Mouse (Mus musculus) lung, embryonic 14.5 days (tissue): Measurements from ENCODE around the gene Emp3. TPM values are rescaled to one million over a fixed set of nuclear protein-coding genes. Genes with fewer than 3 reads are reported as not detected.

Experiments
- ATAC-seq: fragments of 200-750 bp; cut with Nextera tagmentation; 2 replicates; pipeline ENCODE4 v1.8.0; 2017; ENCODE audit warnings: mild to moderate bottlenecking, moderate TSS enrichment, moderate library complexity; ENCODE audit not compliant: insufficient read depth
- DNase-seq: peaks from one replicate; pipeline ENCODE4 v3.0.0-alpha.2; 2015
- H3K27ac ChIP-seq: fragments of 300-500 bp; sonication (generic); 2 replicates; pipeline ENCODE4 v1.5.1; 2014; ENCODE audit warnings: low read depth, mild to moderate bottlenecking, moderate library complexity
- H3K27me3 ChIP-seq: fragments of 300-500 bp; sonication (generic); 2 replicates; pipeline ENCODE4 v1.6.1; 2014; ENCODE audit warnings: low read length, control low read depth; ENCODE audit not compliant: insufficient read depth
- H3K36me3 ChIP-seq: fragments of 300-500 bp; sonication (generic); 2 replicates; pipeline ENCODE4 v1.6.1; 2014; ENCODE audit warnings: control low read depth; ENCODE audit not compliant: insufficient read depth
- H3K4me1 ChIP-seq: fragments of 300-500 bp; sonication (generic); 2 replicates; pipeline ENCODE4 v1.6.1; 2014; ENCODE audit warnings: antibody characterized with exemption, control low read depth; ENCODE audit not compliant: insufficient read depth
- H3K4me2 ChIP-seq: fragments of 300-500 bp; sonication (generic); 2 replicates; pipeline ENCODE4 v1.6.1; 2014; ENCODE audit warnings: mild to moderate bottlenecking
- H3K4me3 ChIP-seq: fragments of 300-500 bp; sonication (generic); 2 replicates; pipeline ENCODE4 v1.5.1; 2014; ENCODE audit warnings: low read depth, low read length
- H3K9ac ChIP-seq: fragments of 300-500 bp; sonication (generic); 2 replicates; pipeline ENCODE4 v1.6.1; 2014
- H3K9me3 ChIP-seq: fragments of 300-500 bp; sonication (generic); 2 replicates; pipeline ENCODE4 v1.6.1; 2016; ENCODE audit warnings: low read depth, low read length, control low read depth
- CTCF ChIP-seq: IDR thresholded peaks from 2 replicates; pipeline ENCODE4 v1.5.1; 2016; ENCODE audit warnings: antibody characterized with exemption, low read depth
- WGBS: fragments of 180-500 bp; shearing (Covaris S2); extraction: QIAGEN DNeasy Blood & Tissue Kit; methylation state at CpG from one replicate; pipeline ENCODE4 v1.1.7; 2014; 5-methylcytosine and 5-hydroxymethylcytosine counted together
- polyA plus RNA-seq: library from polyadenylated mRNA; unstranded; fragments of >200 nt; fragmentation: Nextera tagmentation; extraction: Ambion mirVana; gene quantifications from 2 replicates; pipeline ENCODE4 v1.2.1, GENCODE M21; 2014

Emp3 gene
- polyA plus RNA-seq, 1 experiment from 2014 or later: 174 TPM

DNA sequence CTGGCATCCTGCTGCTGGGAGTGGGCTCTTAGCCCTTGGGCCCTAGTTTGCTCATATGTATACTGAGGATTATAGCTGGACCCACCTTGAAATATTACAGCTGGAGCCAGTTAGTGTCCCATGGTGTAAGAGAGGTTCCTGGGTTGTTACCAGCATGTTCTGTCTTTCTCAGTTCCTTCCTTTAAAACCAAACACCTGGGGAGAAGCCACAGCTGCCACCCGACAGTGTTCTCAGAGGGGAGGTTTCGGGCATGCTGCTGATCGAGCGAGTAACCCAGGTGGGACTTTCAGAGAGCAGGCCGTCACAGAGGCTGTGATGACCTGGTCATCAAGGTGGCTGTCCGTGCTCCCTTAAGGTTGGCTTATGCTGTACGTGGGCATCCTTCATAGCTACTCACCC lies 44.3 kb downstream of the Emp3 start:
- 93% methylated on average over 7 of the region's 7 CpGs for WGBS
- Histone ChIP-seq H3K9me3 (no peaks in the 10 kb centered on the region), H3K9ac (no peak overlapping the region), H3K27me3 (no peaks in the 10 kb centered on the region), H3K4me3 (no peak overlapping the region), H3K36me3 (peaks cover 77% of the 10 kb centered on the region), H3K4me2 (no peak overlapping the region), H3K4me1 (peaks cover 12% of the 10 kb centered on the region; the same call in 1 of the 2 replicates), H3K27ac (no peak overlapping the region)
- ATAC-seq (no peak), DNase-seq (no peak)
- TF ChIP-seq CTCF: no peak

DNA sequence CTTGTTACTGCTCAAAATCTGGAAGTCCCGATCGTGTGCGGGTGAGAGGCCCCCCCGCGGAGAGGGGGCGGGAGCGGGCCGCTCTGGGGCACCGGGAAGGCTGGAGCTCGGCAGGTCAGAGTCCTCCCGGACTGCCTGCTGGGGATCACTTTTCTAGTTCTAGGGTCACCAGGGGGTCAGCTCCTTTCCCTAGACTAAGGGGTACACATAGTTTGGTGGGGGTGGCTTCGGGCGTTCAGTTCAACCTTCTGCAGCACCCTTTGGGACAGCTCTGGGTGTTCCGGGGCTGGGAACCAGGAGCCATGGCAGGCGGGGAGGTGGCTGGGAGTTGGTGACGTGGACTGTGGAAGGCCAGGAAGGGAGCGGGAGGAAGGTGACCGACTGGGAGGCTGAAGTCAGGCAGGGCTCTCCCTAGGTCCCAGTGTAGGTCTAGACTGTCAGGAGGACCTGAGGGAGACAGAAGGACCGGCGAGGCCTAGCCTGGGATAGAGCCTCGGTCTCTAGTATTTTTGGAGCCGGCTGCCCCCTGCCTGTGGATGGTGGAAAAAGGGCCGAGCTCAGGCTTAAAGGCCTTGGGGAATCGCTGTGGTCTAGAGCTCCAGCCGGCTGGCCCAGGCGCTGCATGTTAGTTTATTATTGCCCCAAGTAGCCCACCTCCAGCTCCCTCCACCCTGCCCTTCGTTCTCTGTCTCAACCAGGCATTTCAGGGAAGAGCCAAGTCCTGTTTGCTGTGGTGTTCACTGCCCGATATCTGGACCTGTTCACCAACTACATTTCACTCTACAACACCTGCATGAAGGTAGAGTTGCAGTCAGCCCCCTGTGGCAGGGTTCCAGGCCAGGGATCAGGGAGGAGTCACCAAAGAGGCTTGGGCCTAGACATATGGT lies 47.9 kb downstream of the Emp3 start:
- H3K36me3 ChIP-seq: peaks cover 43% of the 10 kb centered on the region
- peaks cover 32% of the 10 kb centered on the region for H3K27me3 ChIP-seq
- peak; percentile 70 for DNase-seq
- WGBS: 1% methylated on average over 28 of the region's 28 CpGs
- no peaks in the 10 kb centered on the region for H3K9me3 ChIP-seq
- peak overlapping the region; percentile 96 for H3K9ac ChIP-seq
- H3K4me1 ChIP-seq: peaks cover 12% of the 10 kb centered on the region; the same call in 1 of the 2 replicates
- H3K27ac ChIP-seq: peak overlapping the region; percentile 91
- H3K4me2 ChIP-seq: peak overlapping the region; percentile 95
- peak; percentile 53 for ATAC-seq
- peak; percentile 59 for TF ChIP-seq CTCF
- H3K4me3 ChIP-seq: peak overlapping the region; percentile 95

GRCm38 (mm10) chr7:45872624-45873023 lies 48.6 kb downstream of the Emp3 start, which contains the start of gene Kdelr1:
Kdelr1 (plus strand) TSS chr7:45872772.
- Histone ChIP-seq H3K4me3 (peak within 1 kb of the TSS; percentile 95), H3K9me3 (no peaks in the 10 kb centered on the region), H3K4me1 (peaks cover 12% of the 10 kb centered on the region; the same call in 1 of the 2 replicates), H3K4me2 (peak within 1 kb of the TSS; percentile 95), H3K27ac (peak within 1 kb of the TSS; percentile 91), H3K36me3 (peaks cover 39% of the 10 kb centered on the region), H3K9ac (peak within 1 kb of the TSS; percentile 96), H3K27me3 (peaks cover 38% of the 10 kb centered on the region)
- peak; percentile 97 for DNase-seq
- peak; percentile 92 for TF ChIP-seq CTCF
- peak; percentile 78 for ATAC-seq
- under 1% methylated on average over 18 of the region's 18 CpGs for WGBS

DNA sequence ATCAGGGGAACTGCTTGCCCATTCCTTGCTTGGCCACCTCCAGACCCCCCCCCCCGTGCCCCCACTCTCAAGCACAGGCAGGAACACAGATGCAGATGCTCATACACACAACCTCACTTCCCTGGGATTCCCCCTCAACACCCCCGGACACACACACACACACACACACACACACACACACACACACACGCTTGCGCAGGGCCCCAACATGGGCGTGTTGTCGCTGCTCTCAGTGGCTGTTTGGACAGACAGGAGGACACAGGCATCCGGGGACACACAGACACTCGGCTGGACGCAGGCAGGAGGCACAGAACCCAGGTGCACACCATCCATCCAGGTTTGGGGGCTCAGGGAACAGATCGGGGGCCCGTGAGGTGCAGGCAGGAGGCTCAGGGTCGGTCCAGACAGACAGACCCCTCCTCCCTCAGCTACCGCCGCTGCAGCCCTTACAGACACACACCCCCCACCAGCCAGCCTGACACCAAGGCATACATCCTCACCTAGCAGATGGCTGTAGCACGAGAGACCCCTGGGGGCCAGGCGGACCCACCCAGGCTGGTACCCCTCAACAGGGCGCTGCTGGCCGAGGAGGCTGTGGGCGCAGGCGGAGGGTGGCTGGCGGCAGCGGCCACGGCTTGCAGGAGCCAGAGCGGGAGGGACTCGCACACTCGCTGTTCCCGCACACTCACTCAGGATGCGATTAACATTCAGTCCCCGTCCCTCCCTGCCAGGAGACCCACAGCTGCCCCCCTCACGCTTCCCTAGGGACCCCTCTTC lies 50.7 kb downstream of the Emp3 start:
- H3K4me3 ChIP-seq: peak overlapping the region; percentile 27
- H3K27ac ChIP-seq: no peak overlapping the region
- no peaks in the 10 kb centered on the region for H3K9me3 ChIP-seq
- H3K36me3 ChIP-seq: peaks cover 18% of the 10 kb centered on the region
- TF ChIP-seq CTCF: no peak
- DNase-seq (no peak), ATAC-seq (no peak)
- H3K4me1 ChIP-seq: peaks cover 15% of the 10 kb centered on the region; the same call in 1 of the 2 replicates
- peak overlapping the region; percentile 59 for H3K4me2 ChIP-seq
- peaks cover 45% of the 10 kb centered on the region for H3K27me3 ChIP-seq
- H3K9ac ChIP-seq: peak overlapping the region; percentile 13; the same call in 1 of the 2 replicates
- WGBS: 2% methylated on average over 30 of the region's 30 CpGs

DNA sequence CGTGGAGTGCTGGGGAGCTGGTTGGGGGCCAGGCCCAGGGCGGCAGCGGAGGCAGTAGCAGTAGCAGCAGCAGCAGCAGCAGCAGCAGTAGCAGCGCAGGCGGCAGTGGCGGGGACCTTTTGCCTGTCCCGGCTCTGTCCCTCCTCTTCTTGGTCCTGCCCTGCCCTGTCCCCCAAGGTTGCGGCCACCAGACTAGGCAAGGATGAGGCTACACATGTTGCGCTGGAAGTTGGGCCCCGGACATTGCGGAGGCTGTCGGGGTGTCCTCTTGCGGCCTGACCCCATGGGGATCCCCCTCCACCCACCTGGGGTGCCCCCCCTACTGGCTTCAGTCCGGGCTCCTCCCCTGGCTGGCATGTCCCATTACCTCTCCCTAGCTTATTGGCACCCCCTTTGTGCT lies 51.4 kb downstream of the Emp3 start:
- Histone ChIP-seq H3K9ac (no peak overlapping the region; the same call in 1 of the 2 replicates), H3K27me3 (peaks cover 45% of the 10 kb centered on the region), H3K27ac (no peak overlapping the region), H3K9me3 (no peaks in the 10 kb centered on the region), H3K4me2 (peak overlapping the region; percentile 59), H3K4me3 (peak overlapping the region; percentile 27; the same call in 1 of the 2 replicates), H3K4me1 (peaks cover 15% of the 10 kb centered on the region; the same call in 1 of the 2 replicates), H3K36me3 (peaks cover 12% of the 10 kb centered on the region)
- no peak for ATAC-seq
- peak; percentile 37 for DNase-seq
- no peak for TF ChIP-seq CTCF
- 4% methylated on average over 14 of the region's 14 CpGs for WGBS

DNA sequence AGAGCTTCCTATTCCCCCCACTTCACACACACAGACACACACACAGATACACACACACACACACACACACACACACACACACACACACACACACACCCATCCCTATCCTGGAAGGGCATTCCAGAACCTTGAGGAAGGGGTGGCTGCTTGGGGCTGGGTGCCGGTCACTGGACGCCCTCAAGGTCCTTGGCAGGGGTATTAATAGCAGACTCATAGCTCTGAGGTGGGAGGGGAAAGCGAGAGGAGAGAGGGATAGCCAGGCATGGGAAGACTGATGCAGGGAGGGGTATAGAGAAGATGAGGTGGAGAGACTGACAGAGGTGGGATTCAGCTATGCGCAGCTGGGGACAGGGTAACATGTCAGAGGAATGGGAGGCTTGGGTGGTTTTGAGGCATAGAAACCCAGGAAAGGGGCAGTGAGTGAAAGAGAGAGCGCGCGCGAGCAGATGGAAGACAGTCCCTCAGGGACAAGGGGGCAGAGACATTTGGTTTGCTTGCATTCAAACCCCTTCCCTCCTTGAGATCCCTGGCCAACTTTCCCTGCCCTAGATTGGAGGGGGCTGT lies 52.0 kb downstream of the Emp3 start:
- H3K27ac ChIP-seq: no peak overlapping the region
- H3K36me3 ChIP-seq: peaks cover 6% of the 10 kb centered on the region
- peak overlapping the region; percentile 27; the same call in 1 of the 2 replicates for H3K4me3 ChIP-seq
- H3K9ac ChIP-seq: no peak overlapping the region; the same call in 1 of the 2 replicates
- ATAC-seq: no peak
- 21% methylated on average over 8 of the region's 8 CpGs for WGBS
- H3K9me3 ChIP-seq: no peaks in the 10 kb centered on the region
- DNase-seq: no peak
- H3K4me2 ChIP-seq: peak overlapping the region; percentile 59
- H3K4me1 ChIP-seq: peaks cover 9% of the 10 kb centered on the region; the same call in 1 of the 2 replicates
- peaks cover 45% of the 10 kb centered on the region for H3K27me3 ChIP-seq
- TF ChIP-seq CTCF: no peak

Other genes with a start within 250 kb of the Emp3 start
- 0.28 and 0.30 TPM in 2 replicates for gene Ntn5, start 237.4 kb downstream of the Emp3 start, polyA plus RNA-seq
- 0.08 TPM in 1 of 2 replicates, not detected in the other for gene Sec1, start 227.0 kb downstream of the Emp3 start, polyA plus RNA-seq
- 2.0 and 4.3 TPM in 2 replicates for gene Car11, start 221.6 kb downstream of the Emp3 start, polyA plus RNA-seq
- 2.1 TPM in 2 replicates for gene Dbp, start 216.3 kb downstream of the Emp3 start, polyA plus RNA-seq
- gene Rpl18, start 205.9 kb downstream of the Emp3 start, polyA plus RNA-seq: 1,245 and 1,303 TPM in 2 replicates
- 21.9 and 23.8 TPM in 2 replicates for gene Sphk2, start 203.4 kb downstream of the Emp3 start, polyA plus RNA-seq
- 0.92 and 1.1 TPM in 2 replicates for gene Fam83e, start 200.2 kb downstream of the Emp3 start, polyA plus RNA-seq
- gene Spaca4, start 195.6 kb downstream of the Emp3 start, polyA plus RNA-seq: not detected in 2 replicates
- 0.76 and 1.9 TPM in 2 replicates for gene Lmtk3, start 137.7 kb downstream of the Emp3 start, polyA plus RNA-seq
- 5.0 and 5.9 TPM in 2 replicates for gene Sult2b1, start 136.7 kb downstream of the Emp3 start, polyA plus RNA-seq
- gene Cyth2, start 106.8 kb downstream of the Emp3 start, polyA plus RNA-seq: 109 and 110 TPM in 2 replicates
- gene Kcnj14, start 96.6 kb downstream of the Emp3 start, polyA plus RNA-seq: 0.67 and 1.1 TPM in 2 replicates
- 85.4 and 95.3 TPM in 2 replicates for gene Grwd1, start 90.5 kb downstream of the Emp3 start, polyA plus RNA-seq
- 107 and 108 TPM in 2 replicates for gene Kdelr1, start 48.6 kb downstream of the Emp3 start, polyA plus RNA-seq
- gene Grin2d, start 43.0 kb downstream of the Emp3 start, polyA plus RNA-seq: 0.41 and 0.43 TPM in 2 replicates
- gene Syngr4, start 24.7 kb downstream of the Emp3 start, polyA plus RNA-seq: 1.0 and 1.4 TPM in 2 replicates
- gene Tmem143, start 24.5 kb downstream of the Emp3 start, polyA plus RNA-seq: 2.7 and 3.5 TPM in 2 replicates
- 2.9 and 4.4 TPM in 2 replicates for gene Ccdc114, start 2.7 kb upstream of the Emp3 start, polyA plus RNA-seq
- 0.31 and 0.78 TPM in 2 replicates for gene Abcc6, start 108.9 kb upstream of the Emp3 start, polyA plus RNA-seq
- 26.1 and 26.4 TPM in 2 replicates for gene Nomo1, start 112.3 kb upstream of the Emp3 start, polyA plus RNA-seq
- gene Kcnj11, start 179.4 kb upstream of the Emp3 start, polyA plus RNA-seq: 0.11 TPM in 1 of 2 replicates, not detected in the other